Mouse (Mus musculus) layer of hippocampus, adult 9-10 months (tissue): Measurements from ENCODE around the gene Gins3.
"Not testable (repeated sequence)": the region's sequence is repeated elsewhere in the genome, so short reads cannot be mapped to it uniquely, and the experiment has no call there.

ENCODE experiments used
- DNase-seq: peaks from one replicate; pipeline ENCODE4 v3.0.0; 2022; ENCODE audit warnings: low spot score

Gene Gins3

GRCm38 (mm10) chr8:95633262-95634062 lies at the start of gene Gins3:
Gene Gins3, plus strand, starts transcription at chr8:95633453.
- peak; percentile 87 for DNase-seq

- no peak for DNase-seq
Observed at GRCm38 (mm10) chr8:95587339-95587738, 45.9 kb upstream of the Gins3 start.

GRCm38 (mm10) chr8:95589282-95589681 lies 44.0 kb upstream of the Gins3 start:
- no peak for DNase-seq

GRCm38 (mm10) chr8:95590539-95590938 lies 42.7 kb upstream of the Gins3 start:
- DNase-seq: no peak

GRCm38 (mm10) chr8:95592131-95592780 lies 41.0 kb upstream of the Gins3 start:
- DNase-seq: no peak

- no peak for DNase-seq
Observed at GRCm38 (mm10) chr8:95593439-95594393, 39.5 kb upstream of the Gins3 start.

- no peak for DNase-seq
Observed at GRCm38 (mm10) chr8:95595131-95595530, 38.1 kb upstream of the Gins3 start.

GRCm38 (mm10) chr8:95596841-95597241 lies 36.4 kb upstream of the Gins3 start:
- no peak for DNase-seq

GRCm38 (mm10) chr8:95599861-95600260 lies 33.4 kb upstream of the Gins3 start:
- DNase-seq: peak; percentile 61

GRCm38 (mm10) chr8:95601306-95601705 lies 31.9 kb upstream of the Gins3 start:
- no peak for DNase-seq

- DNase-seq: no peak
Observed at GRCm38 (mm10) chr8:95602168-95602567, 31.1 kb upstream of the Gins3 start.

- DNase-seq: not testable (repeated sequence)
Observed at GRCm38 (mm10) chr8:95606509-95606908, 26.7 kb upstream of the Gins3 start.

GRCm38 (mm10) chr8:95607210-95607609 lies 26.0 kb upstream of the Gins3 start:
- DNase-seq: peak; percentile 11

GRCm38 (mm10) chr8:95609406-95609805 lies 23.8 kb upstream of the Gins3 start:
- no peak for DNase-seq

- DNase-seq: no peak
Observed at GRCm38 (mm10) chr8:95610749-95611148, 22.5 kb upstream of the Gins3 start.

GRCm38 (mm10) chr8:95611769-95612168 lies 21.5 kb upstream of the Gins3 start:
- DNase-seq: no peak

GRCm38 (mm10) chr8:95616383-95616782 lies 16.9 kb upstream of the Gins3 start:
- no peak for DNase-seq

- DNase-seq: no peak
Observed at GRCm38 (mm10) chr8:95620046-95620445, 13.2 kb upstream of the Gins3 start.

- no peak for DNase-seq
Observed at GRCm38 (mm10) chr8:95624833-95625232, 8.4 kb upstream of the Gins3 start.

- no peak for DNase-seq
Observed at GRCm38 (mm10) chr8:95632840-95633239, 413 bp upstream of the Gins3 start.

GRCm38 (mm10) chr8:95634063-95634340 lies 749 bp downstream of the Gins3 start:
- no peak for DNase-seq

- DNase-seq: no peak
Observed at GRCm38 (mm10) chr8:95644942-95645341, 11.7 kb downstream of the Gins3 start.

GRCm38 (mm10) chr8:95648251-95648650 lies 15.0 kb downstream of the Gins3 start:
- DNase-seq: no peak
